ENCODE assay signal across 9 mouse cellular contexts in genomic region chr6:140443374-140443773, GRCm38 (mm10). TPM values are rescaled to one million over a fixed set of nuclear protein-coding genes. Genes with fewer than 3 reads are reported as not detected.
A peak's percentile ranks its signal among the peaks of the same experiment; 100 is the strongest.
DNase-seq lines count a peak whose midpoint lies in the region; ATAC-seq and TF ChIP-seq lines count a peak whose summit lies in the region.
"Had no signal": no experiment of that assay in that cellular context is flagged by ENCODE, and none has a peak within 500 bp of the region (broad histone marks: within the 10 kb centered on the region; RNA-seq: fewer than 3 reads in every experiment).

No protein-coding gene starts in this region.

- no peak overlapping the region for H3K4me2 ChIP-seq in forebrain, embryonic 16.5 days (ENCODE audit: low read length)
- H3K4me2 ChIP-seq: embryonic facial prominence, embryonic 13.5 days had no signal

- H3K9ac ChIP-seq in forebrain, embryonic 16.5 days (replicated peaks; ENCODE audit: low read depth, low read length): no peak overlapping the region
- H3K9ac ChIP-seq: embryonic facial prominence, embryonic 13.5 days had no signal

- peak; percentile 60 for DNase-seq in layer of hippocampus, adult 11-12 months (ENCODE audit: low spot score)
- no peak for DNase-seq in layer of hippocampus, postnatal 36 days
- peak; percentile 80 for DNase-seq in ES-CJ7 (ENCODE audit: low read depth, low spot score)
- DNase-seq in c-Kit-positive CD71-positive TER-119-negative erythroid progenitor cells, embryonic 14.5 days (ENCODE audit: low read depth): peak; percentile 35
- DNase-seq in kidney, adult 2 months: peak; percentile 50
- peak; percentile 43 for DNase-seq in lung, postnatal 25 days (ENCODE audit: low spot score)
- DNase-seq in splenic B cell, adult 2 months (ENCODE audit: low read depth, low spot score): peak; percentile 70

- peak; percentile 28; the same call in 1 of the 2 replicates for TF ChIP-seq CTCF in kidney, adult 2 months (conservative IDR thresholded peaks at IDR 0.05; ENCODE audit: insufficient read depth, insufficient read length, low read depth, low read length)

- ATAC-seq in forebrain, embryonic 16.5 days: peak; percentile 39; the same call in 1 of the 2 replicates

- TF ChIP-seq POLR2A in kidney, adult 2 months (IDR thresholded peaks at IDR 0.05; ENCODE audit: low read depth, low read length): no peak

- WGBS in forebrain, embryonic 16.5 days: 89% methylated on average over 5 of the region's 5 CpGs
- 87% methylated on average over 5 of the region's 5 CpGs for WGBS in kidney, adult 2 months

- no peak overlapping the region for H3K4me3 ChIP-seq in forebrain, embryonic 16.5 days (replicated peaks; ENCODE audit: low read length)
- no peak overlapping the region for H3K4me3 ChIP-seq in kidney, adult 2 months (ENCODE audit: insufficient read depth, low read depth, low read length)
- H3K4me3 ChIP-seq: embryonic facial prominence, embryonic 13.5 days had no signal

- no peaks in the 10 kb centered on the region for H3K27me3 ChIP-seq in forebrain, embryonic 16.5 days (replicated peaks; ENCODE audit: control insufficient read depth, insufficient read depth, low read length)
- no peaks in the 10 kb centered on the region for H3K27me3 ChIP-seq in kidney, adult 2 months (replicated peaks; ENCODE audit: control insufficient read depth, insufficient read depth, low read length)
- H3K27me3 ChIP-seq in splenic B cell, adult 2 months (ENCODE audit: control insufficient read depth, insufficient read depth, low read length, poor library complexity, severe bottlenecking): no peaks in the 10 kb centered on the region
- H3K27me3 ChIP-seq: embryonic facial prominence, embryonic 13.5 days had no signal

- H3K27ac ChIP-seq in forebrain, embryonic 16.5 days (ENCODE audit: low read length): no peak overlapping the region
- H3K27ac ChIP-seq in kidney, adult 2 months (ENCODE audit: insufficient read depth, low read depth, low read length): no peak overlapping the region
- H3K27ac ChIP-seq: embryonic facial prominence, embryonic 13.5 days had no signal

- H3K4me1 ChIP-seq in forebrain, embryonic 16.5 days (replicated peaks; ENCODE audit: control insufficient read depth, insufficient read depth, low read length): peaks cover 8% of the 10 kb centered on the region; the same call in 1 of the 2 replicates
- H3K4me1 ChIP-seq in kidney, adult 2 months (ENCODE audit: control insufficient read depth, insufficient read depth, low read length): no peaks in the 10 kb centered on the region

- no peaks in the 10 kb centered on the region for H3K9me3 ChIP-seq in forebrain, embryonic 16.5 days (ENCODE audit: control insufficient read depth, low read length)
- H3K9me3 ChIP-seq: embryonic facial prominence, embryonic 13.5 days had no signal

- no peaks in the 10 kb centered on the region for H3K36me3 ChIP-seq in forebrain, embryonic 16.5 days (ENCODE audit: control insufficient read depth, insufficient read depth)
- H3K36me3 ChIP-seq in kidney, adult 2 months (ENCODE audit: control insufficient read depth, insufficient read depth, low read length): no peaks in the 10 kb centered on the region
- H3K36me3 ChIP-seq in splenic B cell, adult 2 months (ENCODE audit: control insufficient read depth, insufficient read depth, low read length, poor library complexity, severe bottlenecking): no peaks in the 10 kb centered on the region

RNA-seq across cellular contexts. Expression of gene Plekha5, which starts 19.5 kb away (rescaled TPM):
- 100 to 1,000 TPM in 1 of 2 experiments, 10 to 100 TPM in 1; 98.9 to 118 TPM for total RNA-seq in layer of hippocampus, postnatal 36 days (2021)
- 27.7 and 33.5 TPM in 2 replicates for polyA plus RNA-seq in forebrain, embryonic 16.5 days (2015; fragmentation: Nextera tagmentation; extraction: Ambion mirVana)
- 20.1 and 21.4 TPM in 2 replicates for polyA plus RNA-seq in kidney, adult 2 months (2012; rRNA removed)

Comparison
In these comparisons a context has a peak if more than half of its experiments do, and no peak if none do; other contexts are left out.
1. DNase-seq: peak in layer of hippocampus, adult 11-12 months (single experiment), ES-CJ7 (single experiment), c-Kit-positive CD71-positive TER-119-negative erythroid progenitor cells, embryonic 14.5 days (single experiment), kidney, adult 2 months (single experiment), lung, postnatal 25 days (single experiment) and splenic B cell, adult 2 months (single experiment); none in layer of hippocampus, postnatal 36 days (0 of 2).